Mouse (Mus musculus) ovary, postnatal 14 days (tissue): Measurements from ENCODE around the gene Ttyh2.

ENCODE experiments used
- DNase-seq: peaks from one replicate; pipeline ENCODE4 v3.0.0; 2022; ENCODE audit warnings: low spot score

The Ttyh2 gene

DNA sequence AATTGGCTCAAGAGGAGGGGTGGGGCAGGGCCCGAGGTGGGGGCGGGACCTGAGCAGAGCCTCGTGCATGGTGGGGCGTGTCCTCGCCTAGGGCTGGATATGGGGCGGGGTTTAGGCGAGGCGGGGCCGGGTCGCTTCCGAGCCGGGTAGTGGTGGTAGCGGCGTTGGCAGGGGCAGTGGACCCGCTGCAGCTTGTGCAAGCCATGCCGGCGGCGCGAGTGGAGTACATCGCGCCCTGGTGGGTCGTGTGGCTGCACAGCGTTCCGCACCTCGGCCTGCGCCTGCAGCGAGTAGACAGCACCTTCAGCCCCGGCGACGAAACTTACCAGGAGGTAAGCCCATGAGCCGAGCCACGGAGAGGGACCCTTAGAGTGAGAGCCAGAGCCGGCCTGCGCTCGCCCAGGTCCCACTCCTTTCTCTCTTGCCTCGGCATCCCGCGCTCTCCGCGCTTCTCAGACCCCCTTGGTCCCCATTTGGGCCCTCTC, at the start of gene Ttyh2:
Gene Ttyh2 (plus strand): TSS at position 91 of the 485 bp plus-strand sequence.
- DNase-seq, result peak; percentile 68

GRCm38 (mm10) chr11:114626071-114626690, 49.0 kb upstream of the Ttyh2 start:
- DNase-seq, result no peak

GRCm38 (mm10) chr11:114627036-114627435, 48.2 kb upstream of the Ttyh2 start:
- no peak for DNase-seq

DNA sequence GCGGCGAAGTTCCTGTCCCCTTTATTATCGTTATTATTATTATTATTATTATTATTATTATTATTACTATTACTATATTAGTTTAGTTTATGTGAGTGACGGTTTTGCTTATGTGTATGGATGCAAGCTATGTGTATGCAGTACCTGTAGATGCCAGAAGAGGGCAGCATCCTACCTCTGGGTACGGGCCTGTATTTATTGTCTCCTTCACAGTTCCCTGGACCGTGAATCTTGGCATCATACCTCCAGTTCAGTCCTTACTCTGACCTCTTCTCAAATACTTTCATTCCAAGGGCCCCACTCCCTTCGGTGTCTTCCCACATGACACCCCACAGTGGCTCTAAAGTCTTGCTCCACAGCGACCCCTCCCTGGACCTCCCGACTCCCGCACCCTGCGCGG, 47.2 kb upstream of the Ttyh2 start:
- no peak for DNase-seq

- no peak for DNase-seq
Measured at GRCm38 (mm10) chr11:114630044-114630443, 45.2 kb upstream of the Ttyh2 start.

- DNase-seq, result no peak
Measured at GRCm38 (mm10) chr11:114632266-114632665, 43.0 kb upstream of the Ttyh2 start.

- peak; percentile 87 for DNase-seq
Measured at GRCm38 (mm10) chr11:114636292-114636691, 38.9 kb upstream of the Ttyh2 start.

- DNase-seq, result no peak
Measured at GRCm38 (mm10) chr11:114636727-114637505, 38.3 kb upstream of the Ttyh2 start.

DNA sequence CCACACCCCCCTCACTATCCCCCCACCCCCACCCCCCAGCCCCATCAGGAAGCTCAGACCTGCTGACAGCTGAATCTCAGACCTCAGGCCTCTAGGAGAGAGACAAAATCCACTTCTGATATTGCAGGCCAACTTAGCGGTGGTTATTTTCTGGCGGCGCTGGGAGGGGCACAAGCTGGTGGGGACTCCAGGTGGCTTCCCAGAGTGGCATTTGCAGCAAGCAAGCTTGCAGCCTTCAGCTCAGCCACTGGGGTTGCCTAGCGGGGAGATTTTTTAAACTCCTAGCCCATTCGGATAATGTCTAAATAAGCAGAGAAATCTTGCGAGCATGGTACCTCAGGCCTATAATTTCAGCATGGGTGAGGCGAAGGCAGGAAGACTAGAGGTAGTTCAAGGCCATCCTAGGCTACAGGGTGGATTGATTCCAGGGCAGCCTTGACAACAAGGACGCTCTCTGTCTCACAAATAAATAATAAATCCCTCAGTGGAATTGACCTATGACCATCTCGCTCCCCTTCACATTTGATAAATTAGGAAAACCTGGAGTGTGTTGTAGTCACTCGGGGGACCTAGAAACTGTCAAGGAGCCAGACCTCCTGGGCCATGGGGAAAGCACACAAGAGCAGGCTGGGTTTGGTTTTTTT, 36.5 kb upstream of the Ttyh2 start:
- DNase-seq, result no peak

DNA sequence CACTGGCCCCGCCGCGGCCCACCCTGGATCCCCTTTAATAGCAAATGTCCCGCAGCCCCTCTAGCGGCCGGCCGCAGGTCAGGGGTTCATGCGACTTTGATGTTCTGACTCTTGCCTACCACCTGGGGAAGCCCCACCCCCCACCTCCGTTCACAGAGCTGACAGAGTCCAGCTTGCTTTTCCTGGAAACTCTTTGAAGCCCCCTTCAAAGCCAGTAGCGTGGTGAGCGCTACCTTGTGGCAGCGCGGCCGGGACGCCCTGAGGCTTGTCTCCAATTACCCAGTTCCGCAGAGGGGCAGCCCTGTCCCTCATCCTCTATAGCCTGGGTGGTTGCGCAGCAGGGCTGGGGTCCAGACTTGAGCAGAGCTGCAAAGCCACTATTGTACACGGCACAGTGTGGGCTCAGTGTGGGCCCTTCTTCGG, 35.5 kb upstream of the Ttyh2 start:
- DNase-seq, result no peak

DNA sequence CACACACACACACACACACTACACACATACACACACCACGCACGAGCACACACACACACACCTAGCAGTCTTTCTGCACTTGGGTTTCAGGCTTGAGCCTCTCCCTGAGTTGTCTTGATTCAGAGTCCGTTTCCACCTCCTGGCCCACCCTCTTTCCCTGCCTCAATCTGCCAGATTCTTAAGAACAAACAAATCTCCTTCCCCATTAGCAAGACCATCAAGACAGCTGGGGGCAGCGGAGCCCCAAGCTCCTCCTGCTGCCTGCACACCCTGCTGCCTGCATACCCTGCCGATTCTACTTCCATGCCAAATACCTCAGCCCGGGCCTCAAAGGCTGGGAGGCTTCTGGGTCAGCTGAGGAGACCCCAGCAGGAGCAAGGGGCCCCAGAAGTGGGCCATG, 34.6 kb upstream of the Ttyh2 start:
- no peak for DNase-seq

DNA sequence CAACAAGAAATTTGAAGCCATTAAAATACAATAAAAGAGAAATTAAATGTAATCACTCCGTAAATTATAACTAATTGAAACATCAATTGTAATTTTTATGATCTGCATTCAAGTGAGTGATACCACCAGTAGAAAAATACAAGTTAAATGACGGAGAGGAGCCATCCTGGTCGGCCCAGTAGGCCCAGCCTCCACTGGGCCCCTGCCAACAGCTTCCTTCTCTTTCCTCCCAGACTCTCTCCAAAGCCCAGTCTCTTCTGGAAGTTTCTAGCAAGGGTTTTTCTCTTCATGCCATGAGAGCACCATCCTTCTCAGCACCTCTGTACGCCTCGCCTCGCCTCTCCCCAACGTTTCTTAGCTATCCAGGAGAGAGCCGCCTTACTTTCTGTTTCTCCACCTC, 34.1 kb upstream of the Ttyh2 start:
- no peak for DNase-seq

DNA sequence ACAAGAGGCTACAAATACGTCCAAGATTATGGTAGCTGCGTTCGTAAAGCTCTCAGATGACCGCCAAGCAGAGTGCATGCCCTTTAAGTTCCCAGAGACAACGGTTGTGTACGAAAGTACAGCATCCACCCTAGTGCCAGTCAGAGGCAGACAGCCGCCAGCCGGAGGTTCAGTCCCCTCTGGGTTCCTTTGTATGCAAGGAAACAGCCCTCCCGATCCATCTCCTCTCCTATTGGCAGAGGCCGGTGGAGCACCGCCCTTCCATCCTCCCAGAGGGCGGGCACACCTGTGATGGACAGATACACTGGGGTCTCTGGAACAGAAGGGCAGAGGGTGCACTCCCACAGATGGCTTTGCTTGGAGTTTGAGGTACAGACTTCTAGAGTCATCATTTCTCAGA, 33.0 kb upstream of the Ttyh2 start:
- DNase-seq, result no peak

- DNase-seq, result no peak
Measured at GRCm38 (mm10) chr11:114642926-114643325, 32.3 kb upstream of the Ttyh2 start.

DNA sequence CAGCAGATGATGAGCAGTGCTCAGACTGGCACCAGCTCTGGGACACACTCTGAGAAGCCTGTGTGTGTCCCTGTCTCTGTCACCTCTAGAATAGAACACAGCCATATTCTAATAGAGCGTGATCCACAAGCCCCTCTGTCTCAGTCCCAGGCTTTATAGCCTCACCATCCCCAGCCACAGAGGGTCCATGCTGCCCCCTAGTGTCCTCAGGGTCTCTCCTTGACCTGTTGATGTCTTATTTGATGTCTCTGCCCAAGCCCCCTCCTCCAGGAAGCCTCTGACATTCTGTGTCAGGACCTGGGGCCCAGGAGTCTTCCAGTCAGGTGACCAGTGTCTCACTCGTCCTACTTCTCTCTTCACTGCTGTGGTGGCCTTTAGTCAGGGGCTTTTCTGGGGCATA, 31.1 kb upstream of the Ttyh2 start:
- no peak for DNase-seq

DNA sequence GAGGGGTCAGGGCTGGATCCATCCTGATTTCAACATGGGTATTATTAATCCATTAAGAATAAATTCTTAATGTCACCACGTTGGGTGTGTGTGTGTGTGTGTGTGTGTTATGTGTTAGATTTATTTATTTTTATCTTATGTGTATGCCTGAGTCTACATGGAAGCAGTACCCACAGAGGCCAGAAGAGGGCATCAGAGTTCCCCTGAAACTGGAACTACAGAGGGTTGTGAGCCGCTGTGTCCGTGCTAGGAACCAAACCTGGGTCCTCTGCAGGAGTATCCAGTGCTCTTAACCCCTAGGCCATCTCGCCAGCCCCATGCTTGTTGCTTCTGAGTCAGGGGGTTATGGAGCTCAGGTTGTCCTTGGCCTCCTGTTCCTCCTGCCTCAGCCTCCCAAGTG, 25.7 kb upstream of the Ttyh2 start:
- DNase-seq, result no peak

DNA sequence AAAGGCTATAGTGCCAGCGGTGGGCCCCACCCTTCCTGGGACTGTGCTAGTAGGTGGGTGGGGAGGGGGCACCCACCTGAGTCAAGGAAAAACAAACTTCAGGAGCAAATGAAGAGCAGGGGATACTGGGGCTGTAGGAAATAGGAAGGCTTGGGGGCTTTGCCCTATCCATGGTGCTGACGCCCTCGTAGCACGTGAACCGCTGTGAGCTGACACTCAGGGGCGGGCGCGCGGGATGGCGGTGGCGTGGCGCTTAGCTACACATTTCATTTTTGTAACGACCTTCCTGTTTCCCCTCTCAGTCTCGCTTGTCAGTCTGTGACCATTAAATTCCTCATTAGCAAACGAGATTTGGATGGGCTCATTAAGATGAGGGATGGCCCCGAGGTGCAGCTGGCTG, 22.7 kb upstream of the Ttyh2 start:
- no peak for DNase-seq

DNA sequence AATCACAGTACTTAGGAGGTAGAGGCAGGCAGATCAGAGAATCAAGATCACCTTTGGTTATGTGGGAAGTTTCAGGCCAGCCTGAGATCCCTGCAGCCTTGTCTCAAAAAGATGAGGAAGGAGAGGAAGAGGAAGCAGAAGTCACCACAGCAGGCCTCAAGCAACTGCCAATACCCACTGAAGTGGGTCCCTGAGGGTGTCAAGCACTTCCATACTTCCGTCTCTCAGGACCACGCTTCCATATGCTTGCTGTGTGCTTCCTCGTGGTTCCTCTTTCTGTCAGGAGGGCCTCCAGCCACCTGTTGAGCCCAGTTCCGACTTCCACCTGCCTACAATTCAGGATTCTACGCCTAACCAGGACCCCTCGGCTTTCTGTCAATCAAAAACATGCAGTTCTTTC, 21.6 kb upstream of the Ttyh2 start:
- DNase-seq, result no peak

GRCm38 (mm10) chr11:114654552-114654951, 20.7 kb upstream of the Ttyh2 start:
- DNase-seq, result no peak

DNA sequence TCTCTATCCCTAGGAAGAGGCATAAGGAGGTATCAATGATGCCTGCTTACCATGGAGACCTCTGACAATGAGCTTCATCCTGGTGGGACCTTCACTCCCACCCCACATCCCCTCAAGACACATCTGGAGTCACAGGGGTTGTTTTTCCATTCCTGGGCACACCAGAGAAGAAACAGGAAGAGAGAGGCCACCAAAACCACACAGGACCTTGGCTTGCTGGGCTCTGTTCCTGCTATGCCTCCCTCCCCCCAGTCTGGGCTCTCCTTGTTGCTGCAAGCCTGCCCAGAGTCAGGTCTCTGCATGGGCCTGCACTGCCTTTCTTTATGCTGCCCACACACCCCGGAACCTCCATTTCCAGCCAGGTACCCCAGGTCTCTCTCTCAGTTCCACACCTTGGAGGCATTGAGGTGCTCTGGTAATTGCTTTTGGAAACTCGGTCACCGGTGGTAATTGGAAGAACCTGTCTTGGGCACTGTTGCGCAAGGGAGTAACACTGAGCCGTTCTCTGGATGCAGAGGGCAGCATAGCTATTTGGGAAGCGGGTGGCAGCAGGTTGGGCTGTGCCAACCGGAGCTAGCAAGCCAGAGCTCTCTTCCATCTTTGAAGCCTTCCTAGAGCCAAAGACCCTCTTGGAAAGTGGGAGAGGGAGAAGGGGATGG, 19.8 kb upstream of the Ttyh2 start:
- no peak for DNase-seq

- no peak for DNase-seq
Measured at GRCm38 (mm10) chr11:114656994-114657644, 18.1 kb upstream of the Ttyh2 start.

GRCm38 (mm10) chr11:114657737-114658136, 17.5 kb upstream of the Ttyh2 start:
- DNase-seq, result no peak
